Mouse (Mus musculus) limb, embryonic 14.5 days (tissue): ENCODE results near the gene Gm6217. TPM values are rescaled to one million over a fixed set of nuclear protein-coding genes. Genes with fewer than 3 reads are reported as not detected.
"Not testable (repeated sequence)": the region's sequence is repeated elsewhere in the genome, so short reads cannot be mapped to it uniquely, and the experiment has no call there.

Source experiments
- ATAC-seq: fragments of 200-750 bp; cut with Nextera tagmentation; 2 replicates; pipeline ENCODE4 v1.8.0; 2017; ENCODE audit warnings: low read depth, moderate number of reproducible peaks, moderate TSS enrichment; ENCODE audit not compliant: low FRiP score
- DNase-seq: peaks from one replicate; pipeline ENCODE4 v3.0.0-alpha.2; 2015; ENCODE audit warnings: low spot score
- H3K27ac ChIP-seq: fragments of 300-500 bp; sonication (generic); replicated peaks from 2 replicates; pipeline ENCODE4 v1.5.1; 2014; ENCODE audit warnings: low read depth, mild to moderate bottlenecking, low read length, moderate library complexity, mixed read lengths
- H3K27me3 ChIP-seq: fragments of 300-500 bp; sonication (generic); 2 replicates; pipeline ENCODE4 v1.6.1; 2014; ENCODE audit warnings: low read length, mixed read lengths; ENCODE audit not compliant: control insufficient read depth, insufficient read depth
- H3K36me3 ChIP-seq: fragments of 300-500 bp; sonication (generic); 2 replicates; pipeline ENCODE4 v1.6.1; 2014; ENCODE audit warnings: mild to moderate bottlenecking, low read length, moderate library complexity, mixed read lengths; ENCODE audit not compliant: control insufficient read depth, insufficient read depth
- H3K4me1 ChIP-seq: fragments of 300-500 bp; sonication (generic); 2 replicates; pipeline ENCODE4 v1.6.1; 2014; ENCODE audit warnings: antibody characterized with exemption, low read length, mixed read lengths; ENCODE audit not compliant: control insufficient read depth, insufficient read depth
- H3K4me2 ChIP-seq: fragments of 300-500 bp; sonication (generic); replicated peaks from 2 replicates; pipeline ENCODE4 v1.6.1; 2014; ENCODE audit warnings: low read depth, mild to moderate bottlenecking, low read length, moderate library complexity; ENCODE audit not compliant: severe bottlenecking
- H3K4me3 ChIP-seq: fragments of 300-500 bp; sonication (generic); replicated peaks from 2 replicates; pipeline ENCODE4 v1.5.1; 2014; ENCODE audit warnings: low read length
- H3K9ac ChIP-seq: fragments of 300-500 bp; sonication (generic); 2 replicates; pipeline ENCODE4 v1.6.1; 2014; ENCODE audit warnings: mild to moderate bottlenecking, low read depth, low read length, moderate library complexity; ENCODE audit not compliant: severe bottlenecking
- H3K9me3 ChIP-seq: fragments of 300-500 bp; sonication (generic); 2 replicates; pipeline ENCODE4 v1.6.1; 2016; ENCODE audit warnings: low read length; ENCODE audit not compliant: control insufficient read depth
- POLR2A ChIP-seq: fragments of 200-500 bp; IDR thresholded peaks from 2 replicates; pipeline ENCODE4 v1.8.0; 2012; ENCODE audit warnings: inconsistent platforms, mild to moderate bottlenecking, moderate library complexity, borderline replicate concordance; ENCODE audit not compliant: insufficient read depth, insufficient read length; ENCODE audit errors: extremely low read depth
- WGBS: fragments of 180-500 bp; shearing (Covaris S2); extraction: QIAGEN DNeasy Blood & Tissue Kit; methylation state at CpG from one replicate; pipeline ENCODE4 v1.1.7; 2014; 5-methylcytosine and 5-hydroxymethylcytosine counted together
- polyA plus RNA-seq, 2 experiments: library from polyadenylated mRNA; depleted of rRNA in 1 of 2; stranded (reverse) in 1 of 2; unstranded in 1 of 2; fragments of >200 nt; fragmentation: Nextera tagmentation in 1 of 2; extraction: Ambion mirVana in 1 of 2; gene quantifications; 2 replicates each; pipeline versions ENCODE4 v1.2.1 to v1.2.3; 2012 to 2014

Gene Gm6217
- 0.08 TPM in 1 of 2 replicates, not detected in the other for polyA plus RNA-seq (2012; rRNA removed)
- polyA plus RNA-seq (2014; fragmentation: Nextera tagmentation; extraction: Ambion mirVana) = not detected in 2 replicates

- not testable (repeated sequence) for H3K27me3 ChIP-seq, H3K27ac ChIP-seq, H3K9me3 ChIP-seq, DNase-seq, H3K4me3 ChIP-seq, H3K4me1 ChIP-seq, H3K9ac ChIP-seq, ATAC-seq, H3K4me2 ChIP-seq, H3K36me3 ChIP-seq
- WGBS = no CpG with 5 or more reads among the region's 6 CpGs
Observed at GRCm38 (mm10) chr1:82931326-82931725, at the start of gene Gm6217. Gm6217 (minus strand) TSS chr1:82931399.

- H3K4me1 ChIP-seq = no peaks in the 10 kb centered on the region
- no peak overlapping the region for H3K4me2 ChIP-seq
- no peak overlapping the region for H3K4me3 ChIP-seq
- no peak overlapping the region for H3K9ac ChIP-seq
- no peak overlapping the region for H3K27ac ChIP-seq
- ATAC-seq (no peak), DNase-seq (no peak)
- no peaks in the 10 kb centered on the region for H3K27me3 ChIP-seq
- no peaks in the 10 kb centered on the region for H3K9me3 ChIP-seq
- no peaks in the 10 kb centered on the region for H3K36me3 ChIP-seq
- no peak for TF ChIP-seq POLR2A
Observed at GRCm38 (mm10) chr1:82977840-82978239, 46.6 kb upstream of the Gm6217 start.

DNA sequence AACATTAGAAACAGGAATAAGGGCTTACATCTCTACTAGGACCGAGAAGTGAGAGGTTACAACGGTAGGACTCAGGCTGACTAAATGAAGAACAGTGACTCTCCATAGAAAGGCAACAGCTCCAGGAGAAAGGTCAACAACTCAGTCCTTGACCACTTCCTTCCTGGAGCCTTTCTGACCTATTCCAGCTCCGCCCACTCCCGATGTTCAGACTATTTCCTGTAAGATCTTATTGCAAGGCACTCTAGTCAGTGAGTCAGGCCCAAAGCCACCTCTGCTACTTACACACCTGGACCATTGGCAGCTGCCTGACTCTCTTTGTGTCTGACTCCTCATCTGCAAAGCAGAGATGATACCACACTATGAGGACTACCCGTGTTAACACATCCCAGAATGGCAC is 44.6 kb upstream of the Gm6217 start:
- no peak overlapping the region for H3K27ac ChIP-seq
- no peaks in the 10 kb centered on the region for H3K9me3 ChIP-seq
- no peaks in the 10 kb centered on the region for H3K4me1 ChIP-seq
- no peak overlapping the region for H3K4me2 ChIP-seq
- DNase-seq = no peak
- ATAC-seq = no peak
- no peak overlapping the region for H3K9ac ChIP-seq
- no peaks in the 10 kb centered on the region for H3K36me3 ChIP-seq
- TF ChIP-seq POLR2A = no peak
- 79% methylated on average over 5 of the region's 5 CpGs for WGBS
- H3K4me3 ChIP-seq = no peak overlapping the region
- no peaks in the 10 kb centered on the region for H3K27me3 ChIP-seq

- no peak overlapping the region for H3K4me2 ChIP-seq
- H3K36me3 ChIP-seq = no peaks in the 10 kb centered on the region
- DNase-seq = no peak
- H3K27me3 ChIP-seq = no peaks in the 10 kb centered on the region
- no peak overlapping the region for H3K9ac ChIP-seq
- ATAC-seq = no peak
- TF ChIP-seq POLR2A = no peak
- no peaks in the 10 kb centered on the region for H3K4me1 ChIP-seq
- H3K9me3 ChIP-seq = no peaks in the 10 kb centered on the region
- H3K4me3 ChIP-seq = no peak overlapping the region
- no peak overlapping the region for H3K27ac ChIP-seq
- WGBS = 92% methylated on average over 9 of the region's 9 CpGs
Observed at GRCm38 (mm10) chr1:82974342-82974741, 43.1 kb upstream of the Gm6217 start.

- H3K4me3 ChIP-seq = no peak overlapping the region
- H3K27ac ChIP-seq = no peak overlapping the region
- no peaks in the 10 kb centered on the region for H3K36me3 ChIP-seq
- no peak overlapping the region for H3K4me2 ChIP-seq
- no peak for TF ChIP-seq POLR2A
- H3K9me3 ChIP-seq = no peaks in the 10 kb centered on the region
- H3K4me1 ChIP-seq = no peaks in the 10 kb centered on the region
- no peak overlapping the region for H3K9ac ChIP-seq
- H3K27me3 ChIP-seq = no peaks in the 10 kb centered on the region
- 66% methylated on average over 6 of the region's 6 CpGs for WGBS
- ATAC-seq = no peak
- DNase-seq = no peak
Observed at GRCm38 (mm10) chr1:82973901-82974300, 42.7 kb upstream of the Gm6217 start.

DNA sequence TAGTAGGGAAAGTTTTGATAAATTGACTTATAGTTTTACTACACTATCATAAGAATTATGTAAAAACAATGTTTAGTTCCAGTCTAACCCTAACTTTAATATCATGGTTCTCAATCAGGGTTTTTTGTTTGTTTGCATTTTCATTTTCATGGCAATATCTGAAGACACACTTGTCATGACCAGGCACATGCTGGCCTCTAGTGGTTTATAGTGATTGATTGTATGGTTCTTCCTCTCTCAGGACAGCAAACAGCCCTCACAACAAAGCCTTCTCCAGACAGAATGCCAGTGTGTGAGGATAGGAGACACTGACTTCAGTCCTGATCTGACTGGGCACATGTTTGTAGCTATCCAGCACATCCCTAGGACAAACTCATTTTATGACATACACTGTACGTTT is 42.0 kb upstream of the Gm6217 start:
- Histone ChIP-seq H3K4me3 (no peak overlapping the region), H3K4me1 (no peaks in the 10 kb centered on the region), H3K27me3 (no peaks in the 10 kb centered on the region), H3K27ac (no peak overlapping the region), H3K4me2 (no peak overlapping the region), H3K9ac (no peak overlapping the region), H3K9me3 (no peaks in the 10 kb centered on the region), H3K36me3 (no peaks in the 10 kb centered on the region)
- TF ChIP-seq POLR2A = no peak
- no peak for DNase-seq
- ATAC-seq = no peak
- WGBS = 69% methylated on average over 1 of the region's 1 CpGs
